Mouse (Mus musculus): Measurements from ENCODE around the gene Trim2.
A peak's percentile ranks its signal among the peaks of the same experiment; 100 is the strongest.

DNA sequence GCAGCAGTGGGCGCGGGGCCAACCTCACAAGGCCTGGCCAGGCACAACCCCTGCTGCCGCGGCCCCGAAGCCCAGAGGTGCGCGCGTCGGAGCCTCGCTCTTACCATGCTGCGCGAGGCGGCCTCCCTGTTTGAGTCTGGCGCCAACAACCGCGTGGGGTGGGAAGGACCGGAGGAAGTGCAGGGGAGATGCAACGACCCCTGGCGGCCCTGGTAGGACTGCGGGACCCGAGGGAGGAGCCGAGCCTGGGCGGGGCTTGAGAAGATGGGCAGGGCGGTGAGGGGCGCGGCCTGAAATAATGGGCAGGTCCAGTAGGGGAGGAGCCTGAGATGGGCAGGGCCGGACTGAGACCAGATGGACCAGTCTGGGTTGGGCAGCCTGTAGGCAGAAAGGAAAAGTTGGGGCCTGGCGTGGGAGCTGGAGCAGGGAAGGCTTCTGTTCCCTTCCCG is 151.1 kb downstream of the Trim2 start, which contains the start of gene Mnd1:
- TF ChIP-seq CTCF (IDR thresholded peaks at IDR 0.05; ENCODE audit: borderline replicate concordance, extremely low read depth, insufficient read depth, insufficient read length) (peak; percentile 78), POLR2A (IDR thresholded peaks at IDR 0.05; ENCODE audit: borderline replicate concordance, extremely low read depth, insufficient read depth, insufficient read length, poor library complexity, severe bottlenecking) (no peak)
